Mouse (Mus musculus): ENCODE results near the gene Ms4a6d. TPM values are rescaled to one million over a fixed set of nuclear protein-coding genes. Genes with fewer than 3 reads are reported as not detected.
"Not testable (repeated sequence)": the region's sequence is repeated elsewhere in the genome, so short reads cannot be mapped to it uniquely, and the experiment has no call there.

Gene Ms4a6d
- polyA plus RNA-seq, 1 experiment from 2014 or later = 5.7 TPM

GRCm38 (mm10) chr19:11601349-11601748 is 3.3 kb downstream of the Ms4a6d start:
- Histone ChIP-seq H3K9ac (ENCODE audit: low read length) (no peak overlapping the region), H3K4me1 (replicated peaks; ENCODE audit: control insufficient read depth, insufficient read depth, low read length) (no peaks in the 10 kb centered on the region), H3K36me3 (ENCODE audit: control insufficient read depth, insufficient read depth, low read length) (no peaks in the 10 kb centered on the region), H3K27ac (ENCODE audit: low read length) (no peak overlapping the region), H3K27me3 (ENCODE audit: control insufficient read depth, insufficient read depth, low read depth, low read length) (no peaks in the 10 kb centered on the region), H3K4me2 (ENCODE audit: low read depth, low read length) (no peak overlapping the region), H3K4me3 (ENCODE audit: low read length) (no peak overlapping the region), H3K9me3 (ENCODE audit: control insufficient read depth, low read length) (no peaks in the 10 kb centered on the region)
- 81% methylated on average over 3 of the region's 3 CpGs for WGBS
- no peak for ATAC-seq (ENCODE audit: low read depth)

- H3K27me3 ChIP-seq (ENCODE audit: control insufficient read depth, insufficient read depth, low read depth, low read length) = no peaks in the 10 kb centered on the region
- no peak overlapping the region for H3K27ac ChIP-seq (ENCODE audit: low read length)
- ATAC-seq (ENCODE audit: low read depth) = no peak
- H3K4me2 ChIP-seq (ENCODE audit: low read depth, low read length) = no peak overlapping the region
- no peaks in the 10 kb centered on the region for H3K36me3 ChIP-seq (ENCODE audit: control insufficient read depth, insufficient read depth, low read length)
- no peaks in the 10 kb centered on the region for H3K9me3 ChIP-seq (ENCODE audit: control insufficient read depth, low read length)
- no peak overlapping the region for H3K4me3 ChIP-seq (ENCODE audit: low read length)
- no peaks in the 10 kb centered on the region for H3K4me1 ChIP-seq (replicated peaks; ENCODE audit: control insufficient read depth, insufficient read depth, low read length)
- 58% methylated on average over 2 of the region's 2 CpGs for WGBS
- H3K9ac ChIP-seq (ENCODE audit: low read length) = no peak overlapping the region
Observed at GRCm38 (mm10) chr19:11589891-11590449, 14.7 kb downstream of the Ms4a6d start.

GRCm38 (mm10) chr19:11589205-11589604 is 15.4 kb downstream of the Ms4a6d start:
- WGBS = 62% methylated on average over 4 of the region's 4 CpGs
- no peaks in the 10 kb centered on the region for H3K36me3 ChIP-seq (ENCODE audit: control insufficient read depth, insufficient read depth, low read length)
- H3K9ac ChIP-seq (ENCODE audit: low read length) = no peak overlapping the region
- H3K27ac ChIP-seq (ENCODE audit: low read length) = no peak overlapping the region
- no peak overlapping the region for H3K4me3 ChIP-seq (ENCODE audit: low read length)
- H3K4me1 ChIP-seq (replicated peaks; ENCODE audit: control insufficient read depth, insufficient read depth, low read length) = no peaks in the 10 kb centered on the region
- no peak overlapping the region for H3K4me2 ChIP-seq (ENCODE audit: low read depth, low read length)
- H3K27me3 ChIP-seq (ENCODE audit: control insufficient read depth, insufficient read depth, low read depth, low read length) = no peaks in the 10 kb centered on the region
- no peaks in the 10 kb centered on the region for H3K9me3 ChIP-seq (ENCODE audit: control insufficient read depth, low read length)
- ATAC-seq (ENCODE audit: low read depth) = no peak

- Histone ChIP-seq H3K27me3 (ENCODE audit: control insufficient read depth, insufficient read depth, low read depth, low read length) (no peaks in the 10 kb centered on the region), H3K4me1 (replicated peaks; ENCODE audit: control insufficient read depth, insufficient read depth, low read length) (no peaks in the 10 kb centered on the region), H3K4me2 (ENCODE audit: low read depth, low read length) (no peak overlapping the region), H3K4me3 (ENCODE audit: low read length) (no peak overlapping the region), H3K36me3 (ENCODE audit: control insufficient read depth, insufficient read depth, low read length) (no peaks in the 10 kb centered on the region), H3K9me3 (ENCODE audit: control insufficient read depth, low read length) (no peaks in the 10 kb centered on the region), H3K27ac (ENCODE audit: low read length) (no peak overlapping the region), H3K9ac (ENCODE audit: low read length) (no peak overlapping the region)
- no peak for ATAC-seq (ENCODE audit: low read depth)
- 85% methylated on average over 8 of the region's 8 CpGs for WGBS
Observed at GRCm38 (mm10) chr19:11574965-11575364, 29.7 kb downstream of the Ms4a6d start.

GRCm38 (mm10) chr19:11559560-11559959 is 45.1 kb downstream of the Ms4a6d start:
- H3K36me3 ChIP-seq (ENCODE audit: control insufficient read depth, insufficient read depth, low read length); H3K27me3 ChIP-seq (ENCODE audit: control insufficient read depth, insufficient read depth, low read depth, low read length); H3K27ac ChIP-seq (ENCODE audit: low read length); H3K4me1 ChIP-seq (replicated peaks; ENCODE audit: control insufficient read depth, insufficient read depth, low read length); H3K9me3 ChIP-seq (ENCODE audit: control insufficient read depth, low read length); H3K4me3 ChIP-seq (ENCODE audit: low read length); ATAC-seq (ENCODE audit: low read depth); H3K4me2 ChIP-seq (ENCODE audit: low read depth, low read length); H3K9ac ChIP-seq (ENCODE audit: low read length): not testable (repeated sequence)

GRCm38 (mm10) chr19:11554726-11555125 is 49.9 kb downstream of the Ms4a6d start:
- H3K36me3 ChIP-seq (ENCODE audit: control insufficient read depth, insufficient read depth, low read length) = no peaks in the 10 kb centered on the region
- no peaks in the 10 kb centered on the region for H3K27me3 ChIP-seq (ENCODE audit: control insufficient read depth, insufficient read depth, low read depth, low read length)
- no peak for ATAC-seq (ENCODE audit: low read depth)
- WGBS = 78% methylated on average over 5 of the region's 5 CpGs
- no peaks in the 10 kb centered on the region for H3K4me1 ChIP-seq (replicated peaks; ENCODE audit: control insufficient read depth, insufficient read depth, low read length)
- H3K4me2 ChIP-seq (ENCODE audit: low read depth, low read length) = no peak overlapping the region
- H3K4me3 ChIP-seq (ENCODE audit: low read length) = no peak overlapping the region
- no peaks in the 10 kb centered on the region for H3K9me3 ChIP-seq (ENCODE audit: control insufficient read depth, low read length)
- H3K9ac ChIP-seq (ENCODE audit: low read length) = no peak overlapping the region
- no peak overlapping the region for H3K27ac ChIP-seq (ENCODE audit: low read length)

GRCm38 (mm10) chr19:11547911-11548310 is 56.7 kb downstream of the Ms4a6d start:
- no peak for ATAC-seq (ENCODE audit: low read depth)
- no peak overlapping the region for H3K4me2 ChIP-seq (ENCODE audit: low read depth, low read length)

GRCm38 (mm10) chr19:11544383-11544782 is 60.3 kb downstream of the Ms4a6d start:
- H3K4me3 ChIP-seq (ENCODE audit: low read length); H3K4me1 ChIP-seq (replicated peaks; ENCODE audit: control insufficient read depth, insufficient read depth, low read length); H3K27ac ChIP-seq (ENCODE audit: low read length); H3K9me3 ChIP-seq (ENCODE audit: control insufficient read depth, low read length); ATAC-seq (ENCODE audit: low read depth); H3K9ac ChIP-seq (ENCODE audit: low read length); H3K27me3 ChIP-seq (ENCODE audit: control insufficient read depth, insufficient read depth, low read depth, low read length); H3K36me3 ChIP-seq (ENCODE audit: control insufficient read depth, insufficient read depth, low read length); H3K4me2 ChIP-seq (ENCODE audit: low read depth, low read length): not testable (repeated sequence)
- WGBS = 74% methylated on average over 2 of the region's 2 CpGs

More at GRCm38 (mm10) chr19:11547911-11548310, 56.7 kb downstream of the Ms4a6d start:
- no peaks in the 10 kb centered on the region for H3K4me1 ChIP-seq (replicated peaks; ENCODE audit: control insufficient read depth, insufficient read depth, low read length)
- no peak overlapping the region for H3K27ac ChIP-seq (ENCODE audit: low read length)
- H3K9me3 ChIP-seq (ENCODE audit: control insufficient read depth, low read length) = no peaks in the 10 kb centered on the region
- no peak overlapping the region for H3K9ac ChIP-seq (ENCODE audit: low read length)
- H3K4me3 ChIP-seq (ENCODE audit: low read length) = no peak overlapping the region
- H3K36me3 ChIP-seq (ENCODE audit: control insufficient read depth, insufficient read depth, low read length) = no peaks in the 10 kb centered on the region
- no peaks in the 10 kb centered on the region for H3K27me3 ChIP-seq (ENCODE audit: control insufficient read depth, insufficient read depth, low read depth, low read length)

GRCm38 (mm10) chr19:11540166-11540821 is 64.4 kb downstream of the Ms4a6d start:
- WGBS = 74% methylated on average over 1 of the region's 1 CpGs
- H3K9ac ChIP-seq (ENCODE audit: low read length); H3K27me3 ChIP-seq (ENCODE audit: control insufficient read depth, insufficient read depth, low read depth, low read length); H3K4me2 ChIP-seq (ENCODE audit: low read depth, low read length); H3K27ac ChIP-seq (ENCODE audit: low read length); H3K4me3 ChIP-seq (ENCODE audit: low read length); ATAC-seq (ENCODE audit: low read depth); H3K4me1 ChIP-seq (replicated peaks; ENCODE audit: control insufficient read depth, insufficient read depth, low read length); H3K9me3 ChIP-seq (ENCODE audit: control insufficient read depth, low read length); H3K36me3 ChIP-seq (ENCODE audit: control insufficient read depth, insufficient read depth, low read length): not testable (repeated sequence)

Data from lung, embryonic 16.5 days (tissue).